Mouse (Mus musculus) ES-E14 (cell line): Measurements from ENCODE around the gene Gm5426.
"Not testable (repeated sequence)": the region's sequence is repeated elsewhere in the genome, so short reads cannot be mapped to it uniquely, and the experiment has no call there.

ENCODE experiments used
- CHD2 ChIP-seq: IDR thresholded peaks from 2 replicates; pipeline ENCODE4 v1.6.1; 2014; ENCODE audit warnings: mild to moderate bottlenecking, low read depth, low read length, inconsistent platforms
- HCFC1 ChIP-seq: IDR thresholded peaks from 2 replicates; pipeline ENCODE4 v1.6.1; 2012; ENCODE audit warnings: low read length, inconsistent platforms, borderline replicate concordance; ENCODE audit not compliant: insufficient read depth
- MAFK ChIP-seq: IDR thresholded peaks from 2 replicates; pipeline ENCODE4 v1.6.1; 2014; ENCODE audit warnings: mild to moderate bottlenecking, low read depth, low read length, inconsistent platforms; ENCODE audit not compliant: insufficient read depth
- ZC3H11A ChIP-seq: IDR thresholded peaks from 2 replicates; pipeline ENCODE4 v1.6.1; 2012; ENCODE audit warnings: low read depth, mild to moderate bottlenecking, inconsistent platforms, low read length, borderline replicate concordance
- ZNF384 ChIP-seq: IDR thresholded peaks from 2 replicates; pipeline ENCODE4 v1.6.1; 2012; ENCODE audit warnings: low read depth, low read length, inconsistent platforms

DNA sequence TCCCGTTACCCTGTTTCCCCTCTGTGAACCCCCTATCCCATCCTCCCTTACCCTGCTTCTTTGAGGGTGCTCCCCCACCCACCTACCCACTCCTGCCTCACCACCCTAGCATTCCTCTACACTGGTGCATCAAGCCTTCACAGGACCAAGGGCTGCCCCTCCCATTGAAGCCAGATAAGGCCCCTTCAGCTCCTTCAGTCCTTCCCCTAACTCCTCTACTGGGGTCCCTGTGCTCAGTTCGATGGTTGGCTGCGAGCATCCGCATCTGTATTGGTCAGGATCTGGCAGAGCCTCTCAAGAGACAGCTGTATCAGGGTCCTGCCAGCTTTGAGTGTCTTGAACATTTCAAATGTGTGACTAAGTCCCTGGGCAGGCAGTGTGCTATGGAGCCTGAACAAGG, 2.9 kb downstream of the Gm5426 start:
- TF ChIP-seq ZNF384, HCFC1, MAFK, CHD2, ZC3H11A: not testable (repeated sequence)
